Mouse (Mus musculus) forebrain, postnatal 0 days (tissue): ENCODE results near the gene Gm30191. TPM values are rescaled to one million over a fixed set of nuclear protein-coding genes. Genes with fewer than 3 reads are reported as not detected.

Experiments
- ATAC-seq: fragments of 200-750 bp; cut with Nextera tagmentation; 2 replicates; pipeline ENCODE4 v1.8.0; 2017; ENCODE audit warnings: mild to moderate bottlenecking, moderate library complexity
- DNase-seq: peaks from one replicate; pipeline ENCODE4 v3.0.0-alpha.2; 2015
- H3K27ac ChIP-seq: fragments of 300-500 bp; sonication (generic); 2 replicates; pipeline ENCODE4 v1.5.1; 2014; ENCODE audit warnings: low read depth, mild to moderate bottlenecking, antibody characterized with exemption, low read length, moderate library complexity, mixed read lengths
- H3K27me3 ChIP-seq: fragments of 300-500 bp; sonication (generic); 2 replicates; pipeline ENCODE4 v1.6.1; 2014; ENCODE audit warnings: mild to moderate bottlenecking, low read length, mixed read lengths; ENCODE audit not compliant: insufficient read depth
- H3K36me3 ChIP-seq: fragments of 300-500 bp; sonication (generic); 2 replicates; pipeline ENCODE4 v1.6.1; 2014; ENCODE audit warnings: mild to moderate bottlenecking, moderate library complexity; ENCODE audit not compliant: insufficient read depth
- H3K4me1 ChIP-seq: fragments of 300-500 bp; sonication (generic); 2 replicates; pipeline ENCODE4 v1.6.1; 2014; ENCODE audit warnings: antibody characterized with exemption; ENCODE audit not compliant: insufficient read depth
- H3K4me2 ChIP-seq: fragments of 300-500 bp; sonication (generic); 2 replicates; pipeline ENCODE4 v1.6.1; 2014; ENCODE audit warnings: low read depth, mild to moderate bottlenecking, moderate library complexity
- H3K4me3 ChIP-seq: fragments of 300-500 bp; sonication (generic); 2 replicates; pipeline ENCODE4 v1.5.1; 2014; ENCODE audit warnings: low read depth, low read length, mixed read lengths
- H3K9ac ChIP-seq: fragments of 300-500 bp; sonication (generic); 2 replicates; pipeline ENCODE4 v1.6.1; 2014; ENCODE audit warnings: mild to moderate bottlenecking
- H3K9me3 ChIP-seq: fragments of 300-500 bp; sonication (generic); 2 replicates; pipeline ENCODE4 v1.6.1; 2016; ENCODE audit warnings: low read length
- CTCF ChIP-seq: sonication (generic); IDR thresholded peaks from 2 replicates; pipeline ENCODE4 v1.5.1; 2016; ENCODE audit warnings: antibody characterized with exemption, control low read depth, low read depth
- WGBS: fragments of 180-500 bp; shearing (Covaris S2); extraction: QIAGEN DNeasy Blood & Tissue Kit; methylation state at CpG from one replicate; pipeline ENCODE4 v1.1.7; 2014; 5-methylcytosine and 5-hydroxymethylcytosine counted together
- polyA plus RNA-seq: library from polyadenylated mRNA; unstranded; fragments of >200 nt; fragmentation: Nextera tagmentation; extraction: Ambion mirVana; gene quantifications from 2 replicates; pipeline ENCODE4 v1.2.1, GENCODE M21; 2015
- total RNA-seq: library from RNA; depleted of rRNA; stranded (reverse); fragments of >200 nt; gene quantifications from 2 replicates; pipeline ENCODE4 v1.2.3, GENCODE M21; 2014

Gm30191 gene
- total and polyA plus RNA-seq, 2 experiments from 2014 or later = 0.25 TPM; not detected in 1

DNA sequence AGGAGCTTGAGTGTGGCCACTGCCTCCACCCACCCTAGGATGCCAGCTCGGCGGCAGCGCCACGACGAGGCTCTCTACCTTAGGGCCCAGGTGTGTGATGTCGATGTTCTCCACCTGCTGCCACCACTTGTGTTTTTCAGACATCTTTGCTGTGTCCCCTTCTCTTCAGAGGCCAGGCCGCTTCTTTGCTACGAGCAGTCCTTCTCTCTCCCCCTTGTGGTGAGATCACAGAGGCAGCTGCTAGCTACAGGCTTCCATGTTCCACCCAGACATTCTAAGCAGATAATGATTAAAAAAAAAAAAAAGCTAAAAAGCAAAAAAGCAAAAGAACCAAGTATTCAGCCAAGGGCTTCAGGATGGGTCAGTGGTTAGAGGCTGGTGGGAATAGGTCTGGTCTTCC, 19.5 kb upstream of the Gm30191 start, which contains the start of gene Catsper4:
Gene Catsper4, minus strand, starts transcription at position 190 of the 400 bp plus-strand sequence.
- Histone ChIP-seq H3K27me3 (no peaks in the 10 kb centered on the region), H3K36me3 (no peaks in the 10 kb centered on the region), H3K4me3 (no peak within 1 kb of the TSS), H3K9ac (no peak within 1 kb of the TSS), H3K4me1 (no peaks in the 10 kb centered on the region), H3K27ac (no peak within 1 kb of the TSS), H3K4me2 (no peak within 1 kb of the TSS), H3K9me3 (no peaks in the 10 kb centered on the region)
- ATAC-seq = no peak
- peak; percentile 13 for DNase-seq
- TF ChIP-seq CTCF = peak; percentile 50
- 71% methylated on average over 8 of the region's 8 CpGs for WGBS

DNA sequence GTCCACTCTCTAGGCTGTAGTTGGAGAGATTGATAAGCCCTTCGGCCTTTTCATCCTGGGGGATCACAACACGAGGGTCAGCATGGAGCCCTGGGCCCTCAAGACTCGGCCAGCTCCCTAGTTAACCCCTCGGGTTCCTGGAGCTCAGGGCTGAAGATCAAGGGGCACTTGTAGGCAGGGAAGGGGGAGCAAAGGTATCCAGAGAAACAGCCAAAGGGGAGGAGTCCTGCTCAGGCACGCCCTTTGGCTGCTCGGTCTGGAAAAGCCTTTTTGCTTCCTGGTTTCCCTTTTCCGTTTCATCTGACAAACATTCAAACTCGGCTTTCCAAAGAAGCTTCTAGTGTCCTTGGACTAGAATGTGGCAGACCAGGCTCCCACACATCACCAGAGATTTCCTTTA, 16.3 kb upstream of the Gm30191 start:
- H3K4me3 ChIP-seq = no peak overlapping the region
- H3K4me1 ChIP-seq = no peaks in the 10 kb centered on the region
- H3K27me3 ChIP-seq = no peaks in the 10 kb centered on the region
- no peak overlapping the region for H3K4me2 ChIP-seq
- DNase-seq (no peak), ATAC-seq (no peak)
- 43% methylated on average over 8 of the region's 8 CpGs for WGBS
- H3K9ac ChIP-seq = no peak overlapping the region
- no peak overlapping the region for H3K27ac ChIP-seq
- no peaks in the 10 kb centered on the region for H3K36me3 ChIP-seq
- no peaks in the 10 kb centered on the region for H3K9me3 ChIP-seq
- TF ChIP-seq CTCF = no peak

DNA sequence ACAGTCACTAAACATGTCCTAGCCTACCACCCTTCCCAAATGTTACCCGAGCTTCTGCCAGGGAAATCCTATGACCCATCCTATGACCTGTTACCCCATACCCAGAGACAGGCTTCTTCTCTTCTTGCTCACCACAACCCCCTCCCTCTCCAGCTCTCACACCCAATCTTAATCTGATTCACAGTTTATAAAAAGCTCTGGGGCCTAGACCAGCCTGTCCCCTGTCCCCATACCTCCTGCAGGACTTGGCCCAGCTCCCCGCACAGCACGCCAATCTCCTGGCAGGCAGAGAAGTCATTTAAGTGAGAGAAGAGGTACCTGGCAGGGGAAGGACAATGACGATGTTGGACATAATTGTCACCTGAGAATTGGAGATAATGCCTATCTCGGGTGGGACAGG, 11.9 kb upstream of the Gm30191 start:
- DNase-seq (no peak), ATAC-seq (no peak)
- H3K36me3 ChIP-seq = no peaks in the 10 kb centered on the region
- peaks cover 3% of the 10 kb centered on the region; the same call in 1 of the 2 replicates for H3K4me1 ChIP-seq
- no peaks in the 10 kb centered on the region for H3K9me3 ChIP-seq
- H3K4me3 ChIP-seq = no peak overlapping the region
- H3K4me2 ChIP-seq = no peak overlapping the region
- H3K9ac ChIP-seq = no peak overlapping the region
- no peak for TF ChIP-seq CTCF
- 83% methylated on average over 5 of the region's 5 CpGs for WGBS
- no peak overlapping the region for H3K27ac ChIP-seq
- peaks cover 7% of the 10 kb centered on the region; the same call in 1 of the 2 replicates for H3K27me3 ChIP-seq

DNA sequence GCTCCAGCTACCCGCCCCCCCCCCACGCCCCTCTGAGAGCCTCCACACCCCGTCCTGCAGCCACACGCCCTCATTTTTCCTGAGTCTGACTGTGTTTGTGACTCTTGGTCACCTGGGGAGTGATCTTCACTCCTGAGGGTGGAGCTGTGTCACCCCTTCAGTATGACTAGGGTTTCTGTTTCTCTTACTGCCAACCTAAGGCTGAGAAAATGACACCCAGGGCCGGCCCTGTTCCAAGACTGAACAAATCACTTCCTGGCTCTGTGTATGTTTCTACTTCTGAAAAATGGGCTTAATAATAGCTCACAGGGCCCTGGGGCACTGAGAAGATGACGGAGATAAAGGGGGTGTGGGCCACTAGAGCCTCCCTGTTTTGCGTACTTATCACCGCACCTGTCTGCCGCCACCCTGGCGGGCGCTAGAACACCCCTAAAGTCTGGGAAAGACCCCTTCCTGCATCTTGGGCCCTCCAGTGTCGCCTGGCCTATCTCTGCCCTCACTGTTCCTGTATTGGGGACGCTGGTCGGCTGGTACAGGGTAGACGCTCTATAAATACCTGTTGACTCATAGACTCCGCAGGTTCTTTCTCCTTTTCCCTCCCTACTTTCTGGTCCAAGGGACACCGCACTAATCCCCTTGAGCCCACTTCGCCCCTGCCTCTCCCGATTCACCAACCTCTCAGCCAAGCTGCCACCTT, 9.0 kb upstream of the Gm30191 start:
- Histone ChIP-seq H3K27me3 (peaks cover 7% of the 10 kb centered on the region; the same call in 1 of the 2 replicates), H3K27ac (no peak overlapping the region), H3K4me1 (peaks cover 3% of the 10 kb centered on the region; the same call in 1 of the 2 replicates), H3K9me3 (no peaks in the 10 kb centered on the region), H3K4me3 (no peak overlapping the region), H3K36me3 (no peaks in the 10 kb centered on the region), H3K9ac (no peak overlapping the region), H3K4me2 (peak overlapping the region; percentile 21; the same call in 1 of the 2 replicates)
- no peak for ATAC-seq
- TF ChIP-seq CTCF = no peak
- no peak for DNase-seq
- WGBS = 29% methylated on average over 19 of the region's 19 CpGs

DNA sequence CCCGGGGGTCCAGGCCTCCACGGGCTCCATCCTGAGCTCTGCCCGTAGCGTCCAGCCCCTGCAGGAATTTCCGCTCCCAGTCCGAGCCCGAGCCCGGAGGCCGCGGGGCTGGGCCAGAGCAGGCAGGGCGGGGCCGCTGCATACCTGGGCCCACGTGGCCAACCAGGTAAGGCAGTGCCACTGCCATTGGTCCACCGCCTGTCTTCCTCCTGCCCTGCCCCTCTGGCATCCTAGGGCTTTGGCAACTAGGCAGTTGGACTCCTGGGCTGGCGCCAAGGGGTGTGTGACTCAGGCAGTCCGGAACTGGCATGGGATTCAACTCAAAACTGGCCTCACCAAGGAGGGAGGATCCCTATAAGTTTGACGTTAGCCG, 8.5 kb upstream of the Gm30191 start, which contains the start of gene Cnksr1:
Gene Cnksr1, minus strand, starts transcription at position 121 of the 373 bp plus-strand sequence.
- ATAC-seq = no peak
- H3K9ac ChIP-seq = no peak within 1 kb of the TSS
- no peaks in the 10 kb centered on the region for H3K36me3 ChIP-seq
- 3% methylated on average over 18 of the region's 18 CpGs for WGBS
- peaks cover 3% of the 10 kb centered on the region; the same call in 1 of the 2 replicates for H3K4me1 ChIP-seq
- no peak within 1 kb of the TSS for H3K27ac ChIP-seq
- no peak within 1 kb of the TSS for H3K4me3 ChIP-seq
- peak within 1 kb of the TSS; percentile 21; the same call in 1 of the 2 replicates for H3K4me2 ChIP-seq
- peaks cover 7% of the 10 kb centered on the region; the same call in 1 of the 2 replicates for H3K27me3 ChIP-seq
- TF ChIP-seq CTCF = no peak
- DNase-seq = peak; percentile 28
- H3K9me3 ChIP-seq = no peaks in the 10 kb centered on the region

DNA sequence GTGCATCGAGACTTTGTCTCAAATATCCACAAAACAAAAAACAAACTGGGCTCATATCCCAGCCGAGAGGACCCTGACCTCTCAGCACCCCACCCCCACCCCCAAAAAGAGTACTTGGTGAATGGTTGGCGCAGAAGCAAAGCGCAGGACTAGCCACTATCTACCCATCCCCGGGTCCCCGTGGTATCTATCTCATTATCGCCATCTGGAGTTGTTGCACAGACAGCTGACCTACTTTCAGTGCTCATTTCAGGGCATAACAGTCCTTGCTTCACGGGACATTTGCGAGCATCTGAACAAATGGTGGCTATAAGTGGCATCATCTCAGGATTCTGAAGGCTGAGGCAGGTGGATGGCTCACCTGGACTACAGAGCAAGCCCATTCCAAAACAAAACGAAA, 8.0 kb upstream of the Gm30191 start:
- Histone ChIP-seq H3K27me3 (peaks cover 7% of the 10 kb centered on the region; the same call in 1 of the 2 replicates), H3K36me3 (no peaks in the 10 kb centered on the region), H3K27ac (no peak overlapping the region), H3K4me1 (peaks cover 3% of the 10 kb centered on the region; the same call in 1 of the 2 replicates), H3K9ac (no peak overlapping the region), H3K4me3 (no peak overlapping the region), H3K9me3 (no peaks in the 10 kb centered on the region), H3K4me2 (peak overlapping the region; percentile 21; the same call in 1 of the 2 replicates)
- no peak for DNase-seq
- TF ChIP-seq CTCF = no peak
- ATAC-seq = no peak
- WGBS = 10% methylated on average over 10 of the region's 10 CpGs
